Mouse (Mus musculus): Measurements from ENCODE around the gene Sobp.

DNA sequence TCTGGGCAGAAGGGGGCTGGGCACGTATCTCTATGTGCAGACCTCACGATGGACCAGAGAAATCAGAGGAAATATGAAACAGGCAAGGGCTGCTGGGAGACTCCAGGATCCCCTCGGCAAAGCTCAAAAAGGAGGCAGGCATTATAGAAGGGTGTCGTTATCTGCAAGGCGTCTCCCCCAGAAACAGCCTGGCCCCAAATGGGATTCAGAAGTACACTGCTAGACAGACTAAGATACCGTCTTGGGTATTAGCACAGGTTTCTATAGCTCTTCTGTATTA, 90.3 kb downstream of the Sobp start:
- TF ChIP-seq POLR2AphosphoS5 (IDR thresholded peaks at IDR 0.05; ENCODE audit: insufficient replicate concordance, low read depth, low read length) (no peak), CTCF (IDR thresholded peaks at IDR 0.05; ENCODE audit: low read depth, low read length) (no peak)
